Mouse (Mus musculus) hindbrain, embryonic 12.5 days (tissue): ENCODE measurements around the gene Gmpr. TPM values are rescaled to one million over a fixed set of nuclear protein-coding genes. Genes with fewer than 3 reads are reported as not detected.
A peak's percentile ranks its signal among the peaks of the same experiment; 100 is the strongest.

Source experiments
- ATAC-seq: fragments of 200-750 bp; cut with Nextera tagmentation; 2 replicates; pipeline ENCODE4 v1.8.0; 2017; ENCODE audit warnings: moderate TSS enrichment; ENCODE audit not compliant: low FRiP score
- H3K27ac ChIP-seq: fragments of 300-500 bp; sonication (generic); 2 replicates; pipeline ENCODE4 v1.5.1; 2016; ENCODE audit warnings: mild to moderate bottlenecking
- H3K27me3 ChIP-seq: fragments of 300-500 bp; sonication (generic); 2 replicates; pipeline ENCODE4 v1.6.1; 2016; ENCODE audit warnings: mild to moderate bottlenecking
- H3K36me3 ChIP-seq: fragments of 300-500 bp; sonication (generic); 2 replicates; pipeline ENCODE4 v1.6.1; 2016; ENCODE audit warnings: mild to moderate bottlenecking
- H3K4me1 ChIP-seq: fragments of 300-500 bp; sonication (generic); 2 replicates; pipeline ENCODE4 v1.6.1; 2016
- H3K4me2 ChIP-seq: fragments of 300-500 bp; sonication (generic); replicated peaks from 2 replicates; pipeline ENCODE4 v1.6.1; 2016; ENCODE audit warnings: mild to moderate bottlenecking
- H3K4me3 ChIP-seq: fragments of 300-500 bp; sonication (generic); 2 replicates; pipeline ENCODE4 v1.5.1; 2016; ENCODE audit warnings: mild to moderate bottlenecking
- H3K9ac ChIP-seq: fragments of 300-500 bp; sonication (generic); 2 replicates; pipeline ENCODE4 v1.6.1; 2016; ENCODE audit warnings: mild to moderate bottlenecking, moderate library complexity
- H3K9me3 ChIP-seq: fragments of 300-500 bp; sonication (generic); replicated peaks from 2 replicates; pipeline ENCODE4 v1.6.1; 2016; ENCODE audit warnings: mild to moderate bottlenecking
- WGBS: fragments of 180-500 bp; shearing (Covaris S2); methylation state at CpG from one replicate; pipeline ENCODE4 v1.1.7; 2016; 5-methylcytosine and 5-hydroxymethylcytosine counted together
- polyA plus RNA-seq: library from polyadenylated mRNA; unstranded; fragments of >200 nt; fragmentation: Nextera tagmentation; extraction: Ambion mirVana; gene quantifications from 2 replicates; pipeline ENCODE4 v1.2.1, GENCODE M21; 2016

Gmpr gene
- polyA plus RNA-seq, 1 experiment from 2014 or later: 19.3 TPM

DNA sequence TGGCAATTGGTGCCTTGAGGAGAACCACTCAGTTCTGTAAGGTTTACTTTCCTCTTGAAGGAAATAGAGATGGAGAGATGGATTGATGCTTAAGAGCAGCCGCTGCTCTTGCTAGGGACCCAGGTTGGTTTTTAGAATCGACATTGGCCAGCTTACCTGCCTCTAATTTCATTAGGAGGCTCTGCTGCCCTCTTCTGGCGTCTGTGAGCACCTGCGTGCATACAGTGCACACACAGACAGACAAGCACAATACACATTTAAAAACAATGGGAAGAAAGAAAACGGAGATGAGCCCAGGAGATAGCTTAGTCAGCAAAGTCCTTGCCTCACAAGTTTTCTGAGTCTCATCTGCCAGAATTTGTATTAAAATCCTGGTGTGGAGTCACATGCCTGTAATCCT lies 75.8 kb downstream of the Gmpr start:
- Histone ChIP-seq H3K9me3 (no peaks in the 10 kb centered on the region), H3K9ac (no peak overlapping the region), H3K27me3 (no peaks in the 10 kb centered on the region), H3K4me1 (no peaks in the 10 kb centered on the region), H3K36me3 (no peaks in the 10 kb centered on the region), H3K27ac (no peak overlapping the region), H3K4me3 (no peak overlapping the region), H3K4me2 (no peak overlapping the region)
- no peak for ATAC-seq
- WGBS: 86% methylated on average over 5 of the region's 5 CpGs

GRCm38 (mm10) chr13:45590898-45591297 lies 83.7 kb downstream of the Gmpr start:
- H3K9ac ChIP-seq: no peak overlapping the region
- peaks cover 16% of the 10 kb centered on the region for H3K4me1 ChIP-seq
- H3K9me3 ChIP-seq: no peaks in the 10 kb centered on the region
- no peak overlapping the region for H3K27ac ChIP-seq
- H3K27me3 ChIP-seq: no peaks in the 10 kb centered on the region
- H3K4me3 ChIP-seq: no peak overlapping the region
- H3K36me3 ChIP-seq: no peaks in the 10 kb centered on the region
- ATAC-seq: no peak
- H3K4me2 ChIP-seq: no peak overlapping the region

DNA sequence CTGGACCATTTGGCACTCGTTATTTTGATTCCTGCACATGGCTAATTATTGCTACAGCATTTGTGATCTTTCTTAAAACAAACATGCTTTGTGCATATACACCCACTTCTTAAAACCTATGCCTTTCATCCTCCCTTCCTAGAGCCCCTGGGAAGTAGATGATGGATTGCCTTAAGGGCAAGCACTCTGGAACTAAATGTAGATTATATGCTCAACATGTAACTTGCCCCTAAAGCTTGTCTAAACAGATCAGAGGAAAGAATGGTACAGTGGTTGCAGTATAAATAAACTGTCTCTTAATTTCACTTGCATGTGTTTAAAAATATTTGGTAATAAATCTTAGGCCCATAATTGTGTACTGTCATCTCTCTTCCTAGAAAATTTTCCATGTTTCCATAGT lies 86.7 kb downstream of the Gmpr start:
- H3K27me3 ChIP-seq: no peaks in the 10 kb centered on the region

GRCm38 (mm10) chr13:45595416-45595815 lies 88.2 kb downstream of the Gmpr start:
- Histone ChIP-seq H3K9me3 (no peaks in the 10 kb centered on the region), H3K36me3 (no peaks in the 10 kb centered on the region), H3K27ac (peak overlapping the region; percentile 73), H3K4me2 (no peak overlapping the region), H3K4me3 (no peak overlapping the region), H3K9ac (no peak overlapping the region), H3K4me1 (peaks cover 17% of the 10 kb centered on the region), H3K27me3 (no peaks in the 10 kb centered on the region)
- peak; percentile 40 for ATAC-seq
- 51% methylated on average over 7 of the region's 7 CpGs for WGBS

More for the DNA sequence above, 86.7 kb downstream of the Gmpr start:
- Histone ChIP-seq H3K9me3 (no peaks in the 10 kb centered on the region), H3K27ac (no peak overlapping the region), H3K9ac (no peak overlapping the region), H3K4me3 (no peak overlapping the region), H3K4me2 (no peak overlapping the region), H3K36me3 (no peaks in the 10 kb centered on the region), H3K4me1 (peaks cover 17% of the 10 kb centered on the region)
- no peak for ATAC-seq
- WGBS: 74% methylated on average over 1 of the region's 1 CpGs

DNA sequence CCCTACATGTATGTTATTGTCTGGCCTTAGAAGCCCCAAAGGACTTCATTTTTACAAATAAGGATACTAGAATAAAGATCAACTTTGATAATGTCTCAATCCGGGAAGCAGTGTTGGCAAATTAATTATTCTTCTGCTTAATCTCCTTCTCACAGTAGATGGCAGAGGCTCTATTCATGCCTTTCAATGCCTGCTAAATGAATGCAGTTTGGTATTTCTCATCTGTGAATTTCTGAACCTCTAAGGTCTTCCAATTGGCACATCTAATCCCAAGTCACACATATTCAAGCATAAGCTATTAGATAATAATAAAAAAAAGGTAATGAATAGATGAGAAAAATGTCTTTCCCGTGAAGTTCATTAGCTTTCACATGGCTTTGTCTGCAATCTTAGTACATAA lies 92.6 kb downstream of the Gmpr start:
- no peak overlapping the region for H3K4me2 ChIP-seq
- WGBS: 65% methylated on average over 2 of the region's 2 CpGs
- no peak overlapping the region for H3K4me3 ChIP-seq
- H3K36me3 ChIP-seq: no peaks in the 10 kb centered on the region
- no peak overlapping the region for H3K9ac ChIP-seq
- no peaks in the 10 kb centered on the region for H3K9me3 ChIP-seq
- ATAC-seq: no peak
- H3K27me3 ChIP-seq: no peaks in the 10 kb centered on the region
- H3K27ac ChIP-seq: no peak overlapping the region; the same call in 1 of the 2 replicates
- peaks cover 17% of the 10 kb centered on the region for H3K4me1 ChIP-seq

DNA sequence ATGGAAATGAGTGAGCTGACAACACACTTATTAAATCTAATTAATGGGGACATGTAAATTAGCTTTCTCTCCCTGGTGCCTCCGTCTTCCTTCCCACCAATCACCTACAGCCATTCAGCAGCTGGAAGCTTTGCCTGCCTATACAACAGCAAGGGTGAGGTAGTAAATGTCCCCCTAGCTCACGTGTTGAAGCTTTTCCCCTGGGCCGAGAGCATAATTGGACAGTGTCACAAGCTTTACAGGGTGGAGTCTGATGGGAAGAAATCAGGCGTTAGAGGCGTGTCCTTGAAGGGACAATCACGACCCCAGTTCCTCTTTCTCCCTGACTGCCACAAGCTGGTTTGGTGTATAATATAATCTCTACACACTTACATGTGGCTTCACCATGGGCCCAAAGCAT lies 93.2 kb downstream of the Gmpr start:
- no peaks in the 10 kb centered on the region for H3K36me3 ChIP-seq
- H3K9ac ChIP-seq: no peak overlapping the region
- H3K27me3 ChIP-seq: no peaks in the 10 kb centered on the region
- H3K4me2 ChIP-seq: no peak overlapping the region
- H3K4me3 ChIP-seq: no peak overlapping the region
- 45% methylated on average over 6 of the region's 6 CpGs for WGBS
- H3K4me1 ChIP-seq: peaks cover 12% of the 10 kb centered on the region
- peak; percentile 43 for ATAC-seq
- H3K9me3 ChIP-seq: no peaks in the 10 kb centered on the region
- peak overlapping the region; percentile 30 for H3K27ac ChIP-seq

Other genes with a start within 250 kb of the Gmpr start
- 15.5 and 16.7 TPM in 2 replicates for gene Mylip, start 117.7 kb upstream of the Gmpr start, polyA plus RNA-seq